Mouse (Mus musculus): Measurements from ENCODE around the gene Amhr2. TPM values are rescaled to one million over a fixed set of nuclear protein-coding genes. Genes with fewer than 3 reads are reported as not detected.

Gene Amhr2
- total RNA-seq, 2 experiments from 2014 or later, result not detected

- peak; percentile 96 for ATAC-seq (replicated peaks; ENCODE audit: poor library complexity, severe bottlenecking)
Measured at GRCm38 (mm10) chr15:102470183-102470604, 25.0 kb downstream of the Amhr2 start, which contains the start of gene Pcbp2. Gene Pcbp2 (plus strand): TSS chr15:102470539.

- ATAC-seq (replicated peaks; ENCODE audit: poor library complexity, severe bottlenecking), result peak; percentile 38
Measured at GRCm38 (mm10) chr15:102470605-102471294, 25.6 kb downstream of the Amhr2 start.

GRCm38 (mm10) chr15:102471295-102471645 is 26.1 kb downstream of the Amhr2 start:
- ATAC-seq (replicated peaks; ENCODE audit: poor library complexity, severe bottlenecking), result no peak; the same call in 1 of the 2 replicates

GRCm38 (mm10) chr15:102471727-102472126 is 26.6 kb downstream of the Amhr2 start:
- no peak for ATAC-seq (replicated peaks; ENCODE audit: poor library complexity, severe bottlenecking)

GRCm38 (mm10) chr15:102473246-102473645 is 28.1 kb downstream of the Amhr2 start:
- no peak for ATAC-seq (replicated peaks; ENCODE audit: poor library complexity, severe bottlenecking)

GRCm38 (mm10) chr15:102474520-102474919 is 29.4 kb downstream of the Amhr2 start:
- ATAC-seq (replicated peaks; ENCODE audit: poor library complexity, severe bottlenecking), result no peak

GRCm38 (mm10) chr15:102483136-102483535 is 38.0 kb downstream of the Amhr2 start:
- ATAC-seq (replicated peaks; ENCODE audit: poor library complexity, severe bottlenecking), result no peak

- no peak for ATAC-seq (replicated peaks; ENCODE audit: poor library complexity, severe bottlenecking)
Measured at GRCm38 (mm10) chr15:102485853-102486252, 40.7 kb downstream of the Amhr2 start.

- ATAC-seq (replicated peaks; ENCODE audit: poor library complexity, severe bottlenecking), result no peak
Measured at GRCm38 (mm10) chr15:102487664-102488063, 42.5 kb downstream of the Amhr2 start.

GRCm38 (mm10) chr15:102498322-102498721 is 53.2 kb downstream of the Amhr2 start:
- ATAC-seq (replicated peaks; ENCODE audit: poor library complexity, severe bottlenecking), result no peak

- ATAC-seq (replicated peaks; ENCODE audit: poor library complexity, severe bottlenecking), result peak; percentile 27
Measured at GRCm38 (mm10) chr15:102499370-102499769, 54.2 kb downstream of the Amhr2 start.

GRCm38 (mm10) chr15:102499851-102500250 is 54.7 kb downstream of the Amhr2 start:
- no peak for ATAC-seq (replicated peaks; ENCODE audit: poor library complexity, severe bottlenecking)

GRCm38 (mm10) chr15:102500479-102500878 is 55.3 kb downstream of the Amhr2 start:
- no peak for ATAC-seq (replicated peaks; ENCODE audit: poor library complexity, severe bottlenecking)

GRCm38 (mm10) chr15:102501084-102501814 is 56.1 kb downstream of the Amhr2 start:
- no peak for ATAC-seq (replicated peaks; ENCODE audit: poor library complexity, severe bottlenecking)

GRCm38 (mm10) chr15:102502254-102502840 is 57.2 kb downstream of the Amhr2 start:
- ATAC-seq (replicated peaks; ENCODE audit: poor library complexity, severe bottlenecking), result no peak

GRCm38 (mm10) chr15:102503447-102503846 is 58.3 kb downstream of the Amhr2 start, which contains the start of gene Gm10337:
Gene Gm10337 (plus strand): TSS chr15:102503722.
- ATAC-seq (replicated peaks; ENCODE audit: poor library complexity, severe bottlenecking), result no peak

Other genes with a start within 250 kb of the Amhr2 start
- gene Zfp740, start 242.1 kb upstream of the Amhr2 start, total RNA-seq (2014; fragmentation: Nextera tagmentation), result 48.7 and 68.9 TPM in 2 replicates
- gene Zfp740, start 242.1 kb upstream of the Amhr2 start, total RNA-seq (2017), result 23.8 and 27.8 TPM in 2 replicates
- gene Csad, start 240.6 kb upstream of the Amhr2 start, total RNA-seq (2014; fragmentation: Nextera tagmentation), result 17.0 and 18.1 TPM in 2 replicates
- gene Csad, start 240.6 kb upstream of the Amhr2 start, total RNA-seq (2017), result 7.5 and 23.4 TPM in 2 replicates
- 7.4 and 42.7 TPM in 2 replicates for gene Itgb7, start 213.4 kb upstream of the Amhr2 start, total RNA-seq (2014; fragmentation: Nextera tagmentation)
- 15.2 and 31.6 TPM in 2 replicates for gene Itgb7, start 213.4 kb upstream of the Amhr2 start, total RNA-seq (2017)
- 7.5 and 11.5 TPM in 2 replicates for gene Rarg, start 187.8 kb upstream of the Amhr2 start, total RNA-seq (2014; fragmentation: Nextera tagmentation)
- gene Rarg, start 187.8 kb upstream of the Amhr2 start, total RNA-seq (2017), result 2.0 and 3.4 TPM in 2 replicates
- not detected in 2 replicates for gene Gm9918, start 174.8 kb upstream of the Amhr2 start, total RNA-seq (2014; fragmentation: Nextera tagmentation)
- gene Gm9918, start 174.8 kb upstream of the Amhr2 start, total RNA-seq (2017), result not detected in 2 replicates
- 20.0 and 39.8 TPM in 2 replicates for gene Mfsd5, start 165.9 kb upstream of the Amhr2 start, total RNA-seq (2014; fragmentation: Nextera tagmentation)
- gene Mfsd5, start 165.9 kb upstream of the Amhr2 start, total RNA-seq (2017), result 16.1 and 29.4 TPM in 2 replicates
- 20.8 and 21.7 TPM in 2 replicates for gene Espl1, start 149.1 kb upstream of the Amhr2 start, total RNA-seq (2014; fragmentation: Nextera tagmentation)
- 30.4 and 50.0 TPM in 2 replicates for gene Espl1, start 149.1 kb upstream of the Amhr2 start, total RNA-seq (2017)
- gene Pfdn5, start 119.3 kb upstream of the Amhr2 start, total RNA-seq (2014; fragmentation: Nextera tagmentation), result 299 and 314 TPM in 2 replicates
- gene Pfdn5, start 119.3 kb upstream of the Amhr2 start, total RNA-seq (2017), result 366 and 404 TPM in 2 replicates
- gene Myg1, start 113.7 kb upstream of the Amhr2 start, total RNA-seq (2014; fragmentation: Nextera tagmentation), result 63.3 and 88.7 TPM in 2 replicates
- 55.1 and 59.9 TPM in 2 replicates for gene Myg1, start 113.7 kb upstream of the Amhr2 start, total RNA-seq (2017)
- gene Aaas, start 94.6 kb upstream of the Amhr2 start, total RNA-seq (2014; fragmentation: Nextera tagmentation), result 120 and 123 TPM in 2 replicates
- gene Aaas, start 94.6 kb upstream of the Amhr2 start, total RNA-seq (2017), result 147 and 153 TPM in 2 replicates
- not detected in 2 replicates for gene Sp7, start 78.2 kb upstream of the Amhr2 start, total RNA-seq (2014; fragmentation: Nextera tagmentation)
- not detected in 2 replicates for gene Sp7, start 78.2 kb upstream of the Amhr2 start, total RNA-seq (2017)
- 59.6 and 71.6 TPM in 2 replicates for gene Sp1, start 39.2 kb upstream of the Amhr2 start, total RNA-seq (2014; fragmentation: Nextera tagmentation)
- gene Sp1, start 39.2 kb upstream of the Amhr2 start, total RNA-seq (2017), result 52.0 and 56.1 TPM in 2 replicates
- gene Prr13, start 13.7 kb downstream of the Amhr2 start, total RNA-seq (2014; fragmentation: Nextera tagmentation), result 75.2 and 97.2 TPM in 2 replicates
- 35.4 and 53.4 TPM in 2 replicates for gene Prr13, start 13.7 kb downstream of the Amhr2 start, total RNA-seq (2017)
- 731 and 799 TPM in 2 replicates for gene Pcbp2, start 25.2 kb downstream of the Amhr2 start, total RNA-seq (2014; fragmentation: Nextera tagmentation)
- gene Pcbp2, start 25.2 kb downstream of the Amhr2 start, total RNA-seq (2017), result 213 and 218 TPM in 2 replicates
- gene Gm10337, start 58.4 kb downstream of the Amhr2 start, total RNA-seq (2014; fragmentation: Nextera tagmentation), result 7.7 TPM in 1 of 2 replicates, not detected in the other
- gene Gm10337, start 58.4 kb downstream of the Amhr2 start, total RNA-seq (2017), result not detected in 2 replicates
- gene Map3k12, start 71.7 kb downstream of the Amhr2 start, total RNA-seq (2014; fragmentation: Nextera tagmentation), result 0.38 TPM in 1 of 2 replicates, not detected in the other
- gene Map3k12, start 71.7 kb downstream of the Amhr2 start, total RNA-seq (2017), result 0.26 and 0.60 TPM in 2 replicates
- 29.4 and 36.3 TPM in 2 replicates for gene Tarbp2, start 72.8 kb downstream of the Amhr2 start, total RNA-seq (2014; fragmentation: Nextera tagmentation)
- 18.7 and 20.0 TPM in 2 replicates for gene Tarbp2, start 72.8 kb downstream of the Amhr2 start, total RNA-seq (2017)
- gene Npff, start 79.6 kb downstream of the Amhr2 start, total RNA-seq (2014; fragmentation: Nextera tagmentation), result 12.9 and 19.4 TPM in 2 replicates
- 2.4 TPM in 1 of 2 replicates, not detected in the other for gene Npff, start 79.6 kb downstream of the Amhr2 start, total RNA-seq (2017)
- gene Gm28047, start 179.7 kb downstream of the Amhr2 start, total RNA-seq (2014; fragmentation: Nextera tagmentation), result not detected in 2 replicates
- not detected in 2 replicates for gene Gm28047, start 179.7 kb downstream of the Amhr2 start, total RNA-seq (2017)
- gene Atf7, start 180.1 kb downstream of the Amhr2 start, total RNA-seq (2014; fragmentation: Nextera tagmentation), result 124 and 212 TPM in 2 replicates
- gene Atf7, start 180.1 kb downstream of the Amhr2 start, total RNA-seq (2017), result 43.1 and 60.2 TPM in 2 replicates
- 69.8 and 122 TPM in 2 replicates for gene Atp5g2, start 227.0 kb downstream of the Amhr2 start, total RNA-seq (2014; fragmentation: Nextera tagmentation)
- 83.4 and 95.4 TPM in 2 replicates for gene Atp5g2, start 227.0 kb downstream of the Amhr2 start, total RNA-seq (2017)